ENCODE assay signal across 8 mouse cellular contexts in genomic region chr2:5614308-5614705, GRCm38 (mm10).
A peak's percentile ranks its signal among the peaks of the same experiment; 100 is the strongest.
DNase-seq lines count a peak whose midpoint lies in the region; ATAC-seq and TF ChIP-seq lines count a peak whose summit lies in the region.

No protein-coding gene starts in this region.

- H3K27me3 ChIP-seq in liver, embryonic 14.5 days (ENCODE audit: control insufficient read depth, insufficient read depth, low read length), result no peaks in the 10 kb centered on the region

- ATAC-seq in liver, embryonic 14.5 days (ENCODE audit: insufficient read depth), result no peak
- no peak for ATAC-seq in megakaryocyte, adult 5-6 weeks (ENCODE audit: poor library complexity, severe bottlenecking)

- H3K27ac ChIP-seq in bone marrow macrophage, adult 2 months (ENCODE audit: insufficient read depth, low read depth, low read length), result peak overlapping the region; percentile 42
- peak overlapping the region; percentile 18; the same call in 1 of the 2 replicates for H3K27ac ChIP-seq in liver, embryonic 14.5 days
- no peak overlapping the region for H3K27ac ChIP-seq in left cerebral cortex, adult 2 months

- TF ChIP-seq EP300 in liver, embryonic 14.5 days (IDR thresholded peaks at IDR 0.05; ENCODE audit: low read depth), result no peak

- TF ChIP-seq CTCF in bone marrow macrophage, adult 2 months (IDR thresholded peaks at IDR 0.05; ENCODE audit: low read depth, low read length), result no peak
- TF ChIP-seq CTCF in liver, embryonic 14.5 days (IDR thresholded peaks at IDR 0.05; ENCODE audit: low read depth), result no peak
- TF ChIP-seq CTCF in left cerebral cortex, adult 2 months (IDR thresholded peaks at IDR 0.05), result no peak

- H3K4me3 ChIP-seq in bone marrow macrophage, adult 2 months (ENCODE audit: insufficient read depth, low read length), result no peak overlapping the region
- H3K4me3 ChIP-seq in liver, embryonic 14.5 days (ENCODE audit: insufficient read depth in 1 of 2, low read depth in 2 of 2, low read length in 2 of 2), result no peak overlapping the region
- H3K4me3 ChIP-seq in left cerebral cortex, adult 2 months, result no peak overlapping the region

- no peak overlapping the region for H3K4me2 ChIP-seq in liver, embryonic 14.5 days (ENCODE audit: low read depth)

- peaks cover 50% of the 10 kb centered on the region for H3K4me1 ChIP-seq in bone marrow macrophage, adult 2 months (ENCODE audit: control insufficient read depth, insufficient read depth, low read length)
- H3K4me1 ChIP-seq in liver, embryonic 14.5 days (replicated peaks; ENCODE audit: control insufficient read depth in 2 of 2, insufficient read depth in 2 of 2, low read length in 1 of 2), result peaks cover 20 to 30% of the 10 kb centered on the region in 2 experiments

- TF ChIP-seq POLR2A in bone marrow macrophage, adult 2 months (IDR thresholded peaks at IDR 0.05; ENCODE audit: borderline replicate concordance, low read depth, low read length), result no peak

- H3K36me3 ChIP-seq in liver, embryonic 14.5 days (replicated peaks; ENCODE audit: control insufficient read depth, insufficient read depth, low read depth), result no peaks in the 10 kb centered on the region

- H3K9ac ChIP-seq in liver, embryonic 14.5 days (replicated peaks), result no peak overlapping the region

- DNase-seq in heart, postnatal 4 days, result peak; percentile 33
- DNase-seq in heart, adult 9 months (ENCODE audit: low spot score in 2 of 2), result no peak
- DNase-seq in CD4-positive helper T cell, adult 2 months (ENCODE audit: low read depth, low spot score), result peak; percentile 18
- no peak for DNase-seq in liver, embryonic 14.5 days (ENCODE audit: low read depth in 3 of 3, low spot score in 3 of 3)
- DNase-seq in left cerebral cortex, adult 2 months (ENCODE audit: extremely low spot score in 1 of 2, low spot score in 2 of 2), result no peak
- DNase-seq in adipocyte (ENCODE audit: low spot score), result no peak

- WGBS in liver, embryonic 14.5 days (ENCODE audit: insufficient replicate concordance), result 67% methylated on average over 2 of the region's 2 CpGs

- intact Hi-C loops in left cerebral cortex, adult 2 months (cut with DNase I), result loop anchor here (10.0 kb wide), 1 partner anchor 60 kb away; no protein-coding TSS in a partner anchor

- no peaks in the 10 kb centered on the region for H3K9me3 ChIP-seq in liver, embryonic 14.5 days (ENCODE audit: control insufficient read depth, low read length)

Comparison
In these comparisons a context has a peak if more than half of its experiments do, and no peak if none do; other contexts are left out.
1. DNase-seq: peak in heart, postnatal 4 days (single experiment) and CD4-positive helper T cell, adult 2 months (single experiment); none in heart, adult 9 months (0 of 2), liver, embryonic 14.5 days (0 of 3), left cerebral cortex, adult 2 months (0 of 2) and adipocyte (single experiment).